Mouse (Mus musculus): ENCODE results near the gene Gabra2. TPM values are rescaled to one million over a fixed set of nuclear protein-coding genes. Genes with fewer than 3 reads are reported as not detected.

The Gabra2 gene
- total RNA-seq, 1 experiment from 2014 or later: not detected

- ATAC-seq (ENCODE audit: extremely low read depth, insufficient number of reproducible peaks, low FRiP score, poor library complexity, severe bottlenecking): no peak
Observed at GRCm38 (mm10) chr5:70990891-70991290, 104.8 kb downstream of the Gabra2 start.
